Mouse (Mus musculus) cerebral cortex, adult 2 months (tissue): ENCODE measurements around the gene Nt5c3b.

Experiments used
- WGBS: fragments of 180-500 bp; shearing (Covaris S2); methylation state at CpG from one replicate; pipeline ENCODE4 v1.1.7; 2018; 5-methylcytosine and 5-hydroxymethylcytosine counted together

The Nt5c3b gene

DNA sequence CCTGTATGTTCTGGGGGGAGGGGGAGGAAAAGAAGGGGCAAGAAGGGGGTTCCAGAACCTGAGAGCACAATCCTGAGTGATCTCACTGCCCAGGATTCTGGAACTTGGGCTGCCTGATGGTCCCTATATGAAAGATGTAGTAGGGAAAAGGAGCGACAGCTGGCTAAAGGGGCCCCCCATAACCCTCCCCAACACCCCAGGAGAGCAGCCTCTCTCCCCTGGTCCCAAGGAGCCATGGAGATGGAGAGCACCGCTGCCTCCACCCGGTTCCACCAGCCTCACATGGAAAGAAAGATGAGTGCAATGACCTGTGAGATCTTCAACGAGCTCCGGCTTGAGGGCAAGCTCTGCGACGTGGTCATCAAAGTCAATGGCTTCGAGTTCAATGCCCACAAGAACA is at the start of gene Nt5c3b, which contains the start of gene Klhl10:
Gene Nt5c3b (minus strand): TSS at position 12 of the 400 bp plus-strand sequence.
Gene Klhl10 (plus strand): TSS at position 121 of the 400 bp plus-strand sequence.
- 90% methylated on average over 8 of the region's 8 CpGs for whole genome bisulfite sequencing

- 93% methylated on average over 6 of the region's 6 CpGs for WGBS
Observed at GRCm38 (mm10) chr11:100490951-100491350, 49.3 kb upstream of the Nt5c3b start.

DNA sequence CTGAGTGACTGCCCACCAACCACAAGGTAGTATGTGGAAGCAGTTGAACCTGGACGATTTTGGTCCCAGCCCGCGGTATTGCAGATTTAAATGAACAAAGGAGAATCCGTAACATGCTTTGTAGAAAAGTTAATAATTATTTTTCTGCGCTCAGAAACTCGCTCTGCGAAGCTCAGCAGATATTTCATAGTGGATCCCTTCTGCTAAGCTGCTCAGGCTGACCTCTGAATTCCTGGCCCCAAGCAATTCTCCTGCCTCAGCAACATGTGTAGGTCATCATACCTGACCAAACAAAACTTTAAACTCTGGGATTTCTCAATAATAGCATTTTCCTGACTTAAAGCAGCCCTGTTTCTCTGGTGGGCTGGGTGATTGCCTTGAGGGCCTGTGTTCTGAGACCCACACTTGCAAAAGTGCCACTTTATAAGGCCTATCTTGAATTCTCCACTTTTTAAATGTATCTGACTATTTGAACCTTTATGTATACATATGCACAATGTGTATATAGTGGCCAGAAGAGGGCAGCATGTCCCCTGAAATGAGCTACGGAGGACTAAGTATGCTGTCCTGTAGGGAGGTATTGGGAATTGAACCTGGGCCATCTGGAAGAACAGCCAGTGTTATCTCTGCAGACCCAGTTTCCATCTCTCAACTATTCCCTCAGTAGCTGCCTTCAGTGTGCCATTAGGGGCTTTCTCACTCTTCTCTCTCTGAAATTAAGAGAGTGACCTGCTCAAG is 44.4 kb upstream of the Nt5c3b start:
- 87% methylated on average over 8 of the region's 8 CpGs for WGBS

DNA sequence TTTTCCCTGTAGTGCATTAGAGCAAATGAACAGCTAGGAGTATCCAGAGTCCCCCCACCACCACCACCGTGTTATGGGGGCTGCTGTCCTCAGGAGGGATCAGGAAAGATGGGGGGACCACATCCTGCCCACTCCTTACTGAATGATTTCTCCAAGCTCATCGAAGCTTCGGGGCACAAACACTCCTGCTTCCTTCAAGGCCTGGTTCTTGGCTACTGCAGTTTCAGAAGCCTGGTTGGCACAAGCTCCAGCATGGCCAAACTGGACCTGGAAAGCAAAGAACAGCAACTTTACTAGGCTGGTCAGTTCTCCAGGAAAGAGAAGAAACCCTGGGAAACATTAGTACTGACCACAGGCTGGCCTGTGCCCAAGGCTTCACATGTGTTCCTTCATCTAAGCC is 42.9 kb upstream of the Nt5c3b start:
- 92% methylated on average over 3 of the region's 3 CpGs for WGBS

DNA sequence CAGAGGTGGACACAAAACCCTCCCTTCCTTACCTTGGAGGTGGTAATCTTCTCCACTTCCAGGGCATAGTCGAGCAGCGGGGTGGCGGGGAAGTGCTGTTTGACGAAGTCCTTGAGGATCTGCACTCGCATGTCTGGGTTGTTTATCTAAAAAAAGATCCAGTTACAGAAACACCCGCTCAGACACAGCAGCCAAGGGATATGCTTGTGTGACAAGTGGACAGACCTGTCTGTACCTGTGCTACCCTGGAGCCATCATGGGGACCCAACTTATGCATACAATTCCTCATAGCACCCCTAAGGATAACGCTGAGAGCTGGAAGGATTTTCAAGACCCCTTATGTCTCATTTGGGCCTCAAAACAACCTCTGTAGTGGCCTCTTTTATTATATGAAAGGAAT is 37.5 kb upstream of the Nt5c3b start:
- 75% methylated on average over 7 of the region's 7 CpGs for WGBS

- WGBS = 92% methylated on average over 5 of the region's 5 CpGs
Observed at GRCm38 (mm10) chr11:100476281-100476680, 34.7 kb upstream of the Nt5c3b start.

GRCm38 (mm10) chr11:100472935-100473295 is 31.3 kb upstream of the Nt5c3b start:
- 33% methylated on average over 5 of the region's 5 CpGs for WGBS

DNA sequence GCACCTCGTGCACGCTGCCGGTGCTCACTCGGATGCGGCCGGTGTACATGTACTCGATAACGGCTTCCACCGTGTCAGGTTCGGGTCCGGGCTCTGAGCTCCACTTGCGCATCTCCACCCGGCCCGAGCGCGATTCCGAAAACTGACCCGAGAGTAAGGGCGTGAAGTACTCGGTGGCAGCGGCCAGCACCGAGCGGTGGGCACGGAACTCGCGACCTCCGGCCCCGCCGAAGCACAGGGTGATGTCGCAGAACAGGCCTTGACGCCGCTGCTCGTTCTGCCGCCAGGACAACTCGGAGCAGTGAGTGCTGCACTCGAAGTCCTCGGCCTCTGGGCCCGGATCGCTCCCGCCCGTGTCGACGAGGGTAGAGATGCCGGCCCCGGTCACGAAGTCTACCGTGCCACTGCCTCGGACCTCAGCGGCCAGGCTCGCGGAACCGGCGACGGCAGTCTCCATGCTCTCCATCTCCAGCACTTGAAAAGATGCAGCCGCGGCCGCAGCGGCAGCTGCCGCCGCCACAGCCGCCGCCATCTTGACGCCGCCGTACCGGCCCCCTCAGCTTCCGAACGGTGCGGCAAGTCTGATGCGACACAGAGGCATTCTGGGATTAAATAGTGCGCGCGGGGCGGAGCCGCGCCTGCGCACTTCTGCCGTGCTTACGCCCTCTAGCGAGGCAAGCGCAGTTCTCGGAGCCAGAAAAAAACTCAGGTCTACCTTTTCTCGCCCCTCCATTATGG is 30.8 kb upstream of the Nt5c3b start, which contains the start of gene Klhl11:
Gene Klhl11 (minus strand): TSS at position 545 of the 738 bp plus-strand sequence.
- under 1% methylated on average over 83 of the region's 83 CpGs for WGBS

- WGBS = 4% methylated on average over 30 of the region's 30 CpGs
Observed at GRCm38 (mm10) chr11:100471352-100472196, 30.0 kb upstream of the Nt5c3b start.

GRCm38 (mm10) chr11:100465833-100466232 is 24.2 kb upstream of the Nt5c3b start:
- WGBS = 76% methylated on average over 1 of the region's 1 CpGs

- 95% methylated on average over 1 of the region's 1 CpGs for whole genome bisulfite sequencing
Observed at GRCm38 (mm10) chr11:100465229-100465792, 23.7 kb upstream of the Nt5c3b start.

- 43% methylated on average over 10 of the region's 10 CpGs for WGBS
Observed at GRCm38 (mm10) chr11:100462699-100463098, 21.1 kb upstream of the Nt5c3b start.

DNA sequence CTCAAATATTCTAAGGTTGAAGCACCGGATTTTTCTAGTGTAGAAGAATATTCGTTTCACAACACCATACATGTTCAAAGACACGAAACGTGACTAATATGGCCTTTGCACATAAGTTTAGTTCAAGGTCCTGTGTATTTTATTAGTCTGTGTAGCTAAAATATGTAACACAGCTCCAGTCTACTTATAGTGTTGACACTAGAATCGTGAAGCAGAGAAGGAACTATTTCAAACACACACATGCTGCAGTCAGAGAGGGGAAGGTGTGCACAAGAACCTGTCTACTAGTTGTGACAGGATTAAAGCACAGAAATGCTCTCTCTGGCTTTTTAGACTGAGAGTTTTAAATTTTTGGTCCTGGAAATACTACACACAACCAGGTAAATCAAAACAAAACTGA is 16.1 kb upstream of the Nt5c3b start:
- WGBS = 65% methylated on average over 5 of the region's 5 CpGs

GRCm38 (mm10) chr11:100457247-100457646 is 15.6 kb upstream of the Nt5c3b start:
- WGBS = 79% methylated on average over 4 of the region's 4 CpGs

DNA sequence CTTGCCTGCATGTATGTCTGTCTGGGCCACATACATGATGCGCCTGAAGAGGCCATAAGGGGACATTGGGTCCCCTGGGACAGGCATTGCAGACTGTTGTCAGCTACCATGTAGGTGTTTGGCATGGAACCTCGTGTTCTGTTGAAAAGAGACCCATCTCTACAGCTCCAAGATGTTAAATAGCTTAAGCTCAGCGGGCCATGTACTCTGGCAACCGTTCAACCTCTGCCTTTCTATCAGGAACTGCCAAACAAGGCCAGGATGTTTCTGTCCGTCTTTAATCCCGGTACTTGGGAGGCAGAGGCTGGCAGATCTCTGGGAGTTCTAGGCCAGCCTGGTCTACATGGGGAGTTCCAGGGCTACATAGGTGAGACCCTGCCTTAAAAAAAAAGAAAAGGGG is 1.0 kb upstream of the Nt5c3b start:
- WGBS = 68% methylated on average over 6 of the region's 6 CpGs

DNA sequence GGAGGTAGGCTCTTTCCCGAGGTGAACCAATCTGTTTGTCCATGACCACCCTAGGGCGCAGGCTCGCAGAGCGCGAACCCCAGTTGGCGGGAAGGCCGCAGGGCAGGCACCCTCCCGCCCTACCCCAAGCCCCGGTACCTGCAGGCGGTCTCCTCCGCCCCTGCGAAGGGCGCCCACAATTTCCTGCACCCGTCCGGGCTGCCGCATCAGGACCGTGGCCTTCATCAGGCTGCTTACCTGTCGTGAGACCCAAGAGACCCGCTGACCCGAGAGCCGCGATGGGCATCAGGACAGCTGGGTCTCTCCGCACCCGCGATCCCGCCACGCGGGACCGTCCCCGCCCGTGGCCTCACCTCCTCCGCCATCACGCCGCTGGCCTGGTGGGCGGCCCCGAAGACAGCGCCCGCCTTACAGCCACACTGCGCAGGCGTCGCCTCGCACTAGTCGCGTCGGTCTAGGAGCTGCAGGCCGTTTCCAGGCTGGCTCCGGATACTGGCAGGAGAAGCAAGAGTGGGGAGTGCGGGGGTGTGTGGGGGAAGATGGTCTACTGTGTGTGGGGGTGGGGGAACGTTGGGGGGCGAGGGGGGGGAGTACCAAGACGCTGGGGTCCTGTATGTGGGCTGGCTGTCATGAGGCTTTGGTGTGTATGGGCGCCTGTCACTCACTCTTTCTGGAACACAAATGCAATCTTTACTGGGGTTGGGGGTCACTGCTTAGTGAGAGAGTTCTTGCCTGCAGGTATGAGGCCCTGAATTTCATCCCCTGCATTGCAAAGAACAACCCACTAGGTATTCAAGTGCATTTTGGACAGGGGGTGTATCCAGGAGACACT is 701 bp downstream of the Nt5c3b start:
- 2% methylated on average over 45 of the region's 52 CpGs for WGBS

- WGBS = 97% methylated on average over 1 of the region's 1 CpGs
Observed at GRCm38 (mm10) chr11:100437901-100438300, 3.7 kb downstream of the Nt5c3b start.

- 67% methylated on average over 9 of the region's 9 CpGs for WGBS
Observed at GRCm38 (mm10) chr11:100435678-100436246, 5.8 kb downstream of the Nt5c3b start.

DNA sequence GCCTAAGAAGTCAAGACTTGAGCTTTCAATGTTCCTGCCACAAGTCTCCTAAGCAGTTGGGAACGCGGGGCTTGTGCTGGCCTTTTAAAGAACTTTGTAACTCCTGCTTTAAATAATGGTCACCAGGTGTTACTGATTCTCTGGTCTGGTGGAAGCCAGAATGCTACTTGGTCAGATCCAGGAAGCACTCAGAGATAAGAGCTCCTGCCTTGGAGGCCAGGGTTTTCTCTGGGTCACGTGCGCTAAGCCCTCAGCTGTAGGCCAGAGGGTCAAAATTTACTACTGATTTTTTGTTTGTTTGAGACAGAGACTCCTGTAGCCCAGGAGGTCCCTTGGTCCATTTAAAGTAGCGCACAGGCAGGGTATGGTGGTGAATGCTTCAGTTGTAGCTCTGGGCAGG is 9.6 kb downstream of the Nt5c3b start:
- 98% methylated on average over 5 of the region's 5 CpGs for WGBS

DNA sequence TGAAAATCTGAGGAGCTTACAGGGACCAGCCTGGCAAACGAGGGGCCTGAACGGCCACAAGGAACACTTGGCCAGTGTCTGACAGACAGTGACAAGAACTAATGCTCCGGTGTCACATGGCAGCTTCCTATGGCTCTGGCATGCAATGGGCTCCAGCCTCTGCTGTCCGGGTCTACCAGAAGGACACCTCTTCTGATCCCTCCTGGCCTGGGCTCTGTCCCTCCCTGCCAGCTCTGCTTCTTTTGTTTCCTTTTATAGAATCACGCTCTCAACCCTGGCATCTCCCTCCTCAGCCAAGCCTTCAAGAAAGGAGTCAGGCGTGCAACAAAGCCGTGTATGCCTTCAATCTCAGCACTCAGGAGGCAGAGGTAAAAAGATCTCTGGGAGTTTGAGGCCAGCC is 11.6 kb downstream of the Nt5c3b start:
- 62% methylated on average over 7 of the region's 7 CpGs for WGBS
